Mouse (Mus musculus) NIH3T3 (cell line): ENCODE measurements around the gene Gm29110.
"Not testable (repeated sequence)": the region's sequence is repeated elsewhere in the genome, so short reads cannot be mapped to it uniquely, and the experiment has no call there.

Experiments used
- DNase-seq: peaks from one replicate; pipeline ENCODE4 v3.0.0-alpha.2; 2012; ENCODE audit warnings: low read depth

The Gm29110 gene

DNA sequence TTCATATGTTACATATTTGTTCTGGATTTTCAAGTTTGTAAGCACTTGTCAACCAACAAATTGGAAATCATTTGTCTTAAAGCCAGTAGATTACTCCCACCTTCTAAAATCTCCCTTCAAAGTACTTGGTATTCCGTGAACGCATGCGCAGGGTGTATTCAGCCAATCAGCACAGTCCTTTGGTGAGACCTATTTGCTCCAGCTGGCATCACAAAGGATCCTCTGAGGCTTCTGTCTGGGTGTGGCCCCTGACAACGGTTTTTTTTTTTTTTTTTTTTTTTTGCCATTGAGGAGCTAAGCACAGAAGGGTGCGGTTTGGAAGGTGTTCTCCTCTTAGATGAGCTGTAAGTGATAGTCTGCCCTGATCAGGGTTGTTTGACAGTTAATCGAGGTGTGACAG lies at the start of gene Gm29110:
TSS of gene Gm29110 (plus strand) at position 301 of the 400 bp plus-strand sequence.
- DNase-seq, result not testable (repeated sequence)
